Mouse (Mus musculus) ES-Bruce4 (cell line): ENCODE data around the gene Pth2. TPM values are rescaled to one million over a fixed set of nuclear protein-coding genes. Genes with fewer than 3 reads are reported as not detected.
A peak's percentile ranks its signal among the peaks of the same experiment; 100 is the strongest.

Source experiments
- H3K27ac ChIP-seq: 2 replicates; pipeline ENCODE4 v1.5.1; 2012; ENCODE audit warnings: low read length, inconsistent platforms; ENCODE audit not compliant: insufficient read depth
- H3K27me3 ChIP-seq: 2 replicates; pipeline ENCODE4 v1.6.1; 2012; ENCODE audit warnings: mild to moderate bottlenecking, low read length, inconsistent platforms; ENCODE audit not compliant: control insufficient read depth, poor library complexity, insufficient read depth, severe bottlenecking
- H3K36me3 ChIP-seq: 2 replicates; pipeline ENCODE4 v1.6.1; 2012; ENCODE audit warnings: inconsistent platforms, mild to moderate bottlenecking, low read length, moderate library complexity; ENCODE audit not compliant: control insufficient read depth, poor library complexity, insufficient read depth, severe bottlenecking
- H3K4me1 ChIP-seq: one replicate; pipeline ENCODE4 v1.8.1; 2011; ENCODE audit warnings: low read length; ENCODE audit not compliant: control insufficient read depth, insufficient read depth
- H3K4me3 ChIP-seq: 2 replicates; pipeline ENCODE4 v1.5.1; 2011; ENCODE audit warnings: low read depth, mild to moderate bottlenecking, low read length
- H3K9ac ChIP-seq: 2 replicates; pipeline ENCODE4 v1.6.1; 2012; ENCODE audit warnings: low read depth, mild to moderate bottlenecking, inconsistent platforms; ENCODE audit not compliant: poor library complexity, severe bottlenecking
- H3K9me3 ChIP-seq: replicated peaks from 2 replicates; pipeline ENCODE4 v1.6.1; 2012; ENCODE audit warnings: mild to moderate bottlenecking, low read length, inconsistent platforms; ENCODE audit not compliant: control insufficient read depth, poor library complexity, insufficient read depth, severe bottlenecking
- CTCF ChIP-seq: IDR thresholded peaks from one replicate; pipeline ENCODE4 v1.8.1; 2011; ENCODE audit warnings: low read depth, low read length
- EP300 ChIP-seq: IDR thresholded peaks from 2 replicates; pipeline ENCODE4 v1.6.1; 2011; ENCODE audit warnings: low read depth, low read length; ENCODE audit not compliant: insufficient read depth
- POLR2A ChIP-seq: IDR thresholded peaks from one replicate; pipeline ENCODE4 v1.8.1; 2011; ENCODE audit warnings: low read length; ENCODE audit not compliant: insufficient read depth
- polyA plus RNA-seq: library from polyadenylated mRNA; stranded (reverse); fragments of >200 nt; gene quantifications from 2 replicates; pipeline ENCODE4 v1.2.4, GENCODE M21; 2011; ENCODE audit warnings: low read depth; ENCODE audit not compliant: missing spikeins, insufficient read depth, insufficient read length

Pth2 gene
- polyA plus RNA-seq, result not detected in 2 replicates

GRCm38 (mm10) chr7:45180896-45181477, at the start of gene Pth2:
Gene Pth2 (plus strand): TSS chr7:45180995.
- no peak within 1 kb of the TSS for H3K27ac ChIP-seq
- H3K4me3 ChIP-seq, result peak within 1 kb of the TSS; percentile 71
- H3K36me3 ChIP-seq, result no peaks in the 10 kb centered on the region
- TF ChIP-seq EP300 (no peak), CTCF (no peak), POLR2A (no peak)
- H3K4me1 ChIP-seq, result no peaks in the 10 kb centered on the region
- H3K27me3 ChIP-seq, result peaks cover 6% of the 10 kb centered on the region
- H3K9me3 ChIP-seq, result no peaks in the 10 kb centered on the region
- peak within 1 kb of the TSS; percentile 41 for H3K9ac ChIP-seq

- Histone ChIP-seq H3K27ac (no peak overlapping the region), H3K9ac (peak overlapping the region; percentile 50), H3K27me3 (no peaks in the 10 kb centered on the region), H3K9me3 (no peaks in the 10 kb centered on the region), H3K4me1 (no peaks in the 10 kb centered on the region), H3K4me3 (peak overlapping the region; percentile 13), H3K36me3 (peaks cover 14% of the 10 kb centered on the region)
- TF ChIP-seq POLR2A (no peak), CTCF (no peak), EP300 (no peak)
Observed at GRCm38 (mm10) chr7:45131850-45132249, 48.9 kb upstream of the Pth2 start.

DNA sequence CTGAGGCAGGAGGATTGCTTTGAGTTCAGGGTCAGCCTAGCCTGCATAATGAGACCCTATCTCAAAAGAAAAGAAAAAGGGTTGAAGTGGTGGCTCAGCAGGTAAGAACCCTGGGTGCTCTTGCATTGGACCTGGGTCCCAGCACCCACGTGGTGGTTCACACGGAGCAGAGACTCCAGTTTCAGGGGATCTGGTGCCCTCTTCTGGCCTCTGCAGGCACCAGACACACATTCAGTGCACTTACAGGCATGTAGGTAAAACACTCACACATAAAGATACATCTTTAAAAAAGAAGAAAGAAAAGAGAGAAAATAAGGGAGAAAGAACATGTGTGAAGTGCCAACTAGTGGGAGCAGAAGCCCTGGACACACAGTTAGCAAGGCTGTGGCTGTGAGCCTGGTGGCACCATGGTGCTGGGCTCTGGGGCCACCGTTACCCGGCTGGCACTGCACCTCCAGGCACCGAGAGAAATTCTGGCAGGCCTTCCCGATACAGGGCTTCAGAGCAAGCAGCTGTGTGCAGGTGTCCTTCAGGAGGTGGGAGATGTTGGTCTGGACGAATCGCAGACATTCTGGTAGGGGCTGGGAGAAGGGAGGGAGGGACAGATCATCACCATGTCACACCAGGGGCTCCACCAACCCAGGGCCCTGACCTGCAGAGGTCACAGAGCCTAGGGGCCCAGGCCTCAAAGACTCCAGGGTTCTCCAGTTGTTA, 47.2 kb upstream of the Pth2 start:
- no peak overlapping the region for H3K4me3 ChIP-seq
- H3K9ac ChIP-seq, result no peak overlapping the region
- no peaks in the 10 kb centered on the region for H3K36me3 ChIP-seq
- H3K27me3 ChIP-seq, result no peaks in the 10 kb centered on the region
- no peaks in the 10 kb centered on the region for H3K9me3 ChIP-seq
- no peaks in the 10 kb centered on the region for H3K4me1 ChIP-seq
- no peak overlapping the region for H3K27ac ChIP-seq
- peak; percentile 84 for TF ChIP-seq CTCF
- no peak for TF ChIP-seq POLR2A

DNA sequence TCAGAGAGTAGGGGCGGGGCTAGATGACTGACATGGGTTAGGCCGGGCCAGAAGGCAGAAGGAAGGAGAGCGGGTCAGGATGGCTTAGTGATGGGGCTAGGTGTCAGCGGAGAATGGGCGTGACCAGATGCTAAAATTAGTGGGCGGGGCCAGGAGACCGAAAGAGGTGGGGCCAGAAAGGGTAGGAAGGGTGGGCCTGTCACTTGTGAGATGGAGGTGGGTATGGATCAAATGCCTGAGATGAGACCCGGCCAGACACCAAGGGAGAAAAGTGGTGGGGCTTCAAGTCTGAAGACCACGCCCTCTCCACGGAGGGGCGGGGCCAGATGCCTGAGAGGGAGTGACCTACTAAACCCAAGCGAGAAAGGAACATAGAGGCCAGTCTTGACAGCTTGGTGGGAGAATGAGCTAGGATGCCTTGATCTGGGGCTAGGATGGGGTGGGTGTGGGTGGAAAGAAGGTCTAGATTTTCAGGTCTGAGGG, 46.2 kb upstream of the Pth2 start:
- no peak overlapping the region; the same call in 1 of the 2 replicates for H3K4me3 ChIP-seq
- H3K9ac ChIP-seq, result no peak overlapping the region
- no peaks in the 10 kb centered on the region for H3K4me1 ChIP-seq
- TF ChIP-seq EP300 (no peak), POLR2A (no peak), CTCF (no peak)
- H3K36me3 ChIP-seq, result no peaks in the 10 kb centered on the region
- H3K27ac ChIP-seq, result no peak overlapping the region
- no peaks in the 10 kb centered on the region for H3K27me3 ChIP-seq
- H3K9me3 ChIP-seq, result no peaks in the 10 kb centered on the region

DNA sequence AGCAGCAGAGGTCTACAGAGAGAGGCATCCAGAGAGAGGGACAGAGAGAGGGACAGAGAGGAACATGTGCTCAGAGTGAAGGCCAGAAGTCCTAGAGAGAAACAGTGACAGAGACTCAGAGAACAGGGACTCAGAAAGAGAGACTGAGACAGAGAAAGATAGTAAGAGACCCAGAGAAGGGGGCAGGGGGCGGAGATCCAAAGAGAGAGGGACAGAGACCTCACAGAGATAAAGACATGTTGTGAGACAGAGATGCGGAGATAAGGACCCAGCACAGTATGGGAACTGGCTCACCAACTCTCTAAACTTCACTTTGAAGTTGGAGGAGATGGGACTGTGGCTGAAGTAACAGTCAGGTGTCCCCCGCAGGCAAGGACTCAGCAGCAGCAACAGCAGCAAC, 45.4 kb upstream of the Pth2 start:
- no peaks in the 10 kb centered on the region for H3K27me3 ChIP-seq
- TF ChIP-seq CTCF, result no peak
- TF ChIP-seq POLR2A, result no peak
- no peak for TF ChIP-seq EP300
- no peaks in the 10 kb centered on the region for H3K36me3 ChIP-seq
- H3K9ac ChIP-seq, result no peak overlapping the region
- no peak overlapping the region for H3K27ac ChIP-seq
- no peaks in the 10 kb centered on the region for H3K4me1 ChIP-seq
- no peak overlapping the region for H3K4me3 ChIP-seq
- H3K9me3 ChIP-seq, result no peaks in the 10 kb centered on the region

DNA sequence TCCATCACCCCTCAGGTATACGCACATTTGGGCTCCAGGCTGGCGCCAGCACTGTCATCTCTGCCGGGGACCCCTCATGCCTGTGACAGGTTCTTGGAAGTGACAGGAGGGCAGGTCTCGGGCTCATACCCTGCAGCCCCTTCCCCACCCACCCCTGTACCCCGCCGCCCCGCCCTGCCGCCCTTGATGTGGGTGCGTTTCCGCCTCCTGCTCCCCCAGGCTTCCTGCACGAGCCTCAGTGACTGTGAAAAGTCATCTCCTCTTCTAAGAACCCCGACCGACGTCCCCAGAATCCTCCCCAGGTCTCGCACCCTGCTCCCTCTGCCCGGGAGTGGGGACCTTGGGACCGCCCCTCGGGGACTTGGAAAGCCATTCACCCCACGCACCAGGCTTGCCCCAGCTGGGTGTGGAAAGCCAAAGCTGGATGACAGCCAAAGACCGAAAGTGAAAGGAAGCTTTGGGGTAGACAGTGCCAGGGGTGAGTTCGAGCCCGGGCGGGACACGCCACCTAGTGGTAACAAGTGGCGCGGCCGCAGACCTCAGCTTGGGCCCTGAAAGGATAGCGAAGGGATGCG, 44.7 kb upstream of the Pth2 start, which contains the start of the genes Gm45713 and Flt3l:
Gm45713 (minus strand) TSS at position 239 of the 575 bp plus-strand sequence.
Flt3l (minus strand) TSS at position 440 of the 575 bp plus-strand sequence.
- Histone ChIP-seq H3K4me1 (no peaks in the 10 kb centered on the region), H3K9me3 (no peaks in the 10 kb centered on the region), H3K4me3 (peak within 1 kb of the TSS; percentile 22), H3K9ac (0 out of 2 replicates have a peak within 1 kb of the TSS, but pooled peaks have one; percentile 15), H3K27ac (no peak within 1 kb of the TSS), H3K27me3 (no peaks in the 10 kb centered on the region), H3K36me3 (no peaks in the 10 kb centered on the region)
- TF ChIP-seq EP300 (0 out of 2 replicates have a peak, but pooled peaks have one; percentile 29), CTCF (peak; percentile 90), POLR2A (no peak)
